Mouse (Mus musculus) frontal cortex, adult 2 months (tissue): Measurements from ENCODE around the gene Shank3. TPM values are rescaled to one million over a fixed set of nuclear protein-coding genes. Genes with fewer than 3 reads are reported as not detected.
A peak's percentile ranks its signal among the peaks of the same experiment; 100 is the strongest.

ENCODE experiments used
- DNase-seq, 2 experiments: peaks; one replicate each; pipeline ENCODE4 v3.0.0; 2022; ENCODE audit warnings: low spot score in 1 of 2; ENCODE audit errors: extremely low spot score in 1 of 2
- polyA plus RNA-seq: library from polyadenylated mRNA; depleted of rRNA; stranded (reverse); fragments of >200 nt; gene quantifications from 2 replicates; pipeline ENCODE4 v1.2.3, GENCODE M21; 2012

The Shank3 gene
- polyA plus RNA-seq, 1 experiment, result 76.4 TPM

DNA sequence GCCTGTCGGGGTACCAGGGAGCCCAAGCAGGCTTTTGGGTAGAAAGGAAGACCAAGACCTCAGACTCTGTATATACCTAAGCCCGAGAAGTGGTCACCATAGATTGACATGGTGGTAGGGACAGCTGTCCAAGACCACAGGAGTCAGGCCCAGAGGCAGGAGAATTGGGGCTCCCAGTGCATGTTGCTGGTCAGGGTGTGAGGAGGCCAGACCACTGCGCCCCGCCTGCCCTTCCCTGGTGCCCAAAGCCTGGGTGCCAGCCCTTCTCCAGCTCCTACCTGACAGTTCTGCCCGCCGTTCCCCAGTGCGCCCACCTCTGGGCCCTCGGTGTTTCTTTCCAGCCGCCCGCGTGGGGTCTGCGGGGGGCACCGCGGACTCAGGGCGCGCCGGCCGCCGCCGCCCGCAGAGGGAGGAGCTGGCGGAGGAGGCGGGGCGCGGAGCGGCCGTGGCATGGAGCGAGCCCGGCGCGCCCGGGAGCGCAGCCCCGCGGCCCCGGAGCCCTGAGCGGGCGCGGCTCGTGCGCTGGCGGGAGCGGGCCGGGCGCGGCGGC is 23.9 kb downstream of the Shank3 start:
- DNase-seq, result no peak

DNA sequence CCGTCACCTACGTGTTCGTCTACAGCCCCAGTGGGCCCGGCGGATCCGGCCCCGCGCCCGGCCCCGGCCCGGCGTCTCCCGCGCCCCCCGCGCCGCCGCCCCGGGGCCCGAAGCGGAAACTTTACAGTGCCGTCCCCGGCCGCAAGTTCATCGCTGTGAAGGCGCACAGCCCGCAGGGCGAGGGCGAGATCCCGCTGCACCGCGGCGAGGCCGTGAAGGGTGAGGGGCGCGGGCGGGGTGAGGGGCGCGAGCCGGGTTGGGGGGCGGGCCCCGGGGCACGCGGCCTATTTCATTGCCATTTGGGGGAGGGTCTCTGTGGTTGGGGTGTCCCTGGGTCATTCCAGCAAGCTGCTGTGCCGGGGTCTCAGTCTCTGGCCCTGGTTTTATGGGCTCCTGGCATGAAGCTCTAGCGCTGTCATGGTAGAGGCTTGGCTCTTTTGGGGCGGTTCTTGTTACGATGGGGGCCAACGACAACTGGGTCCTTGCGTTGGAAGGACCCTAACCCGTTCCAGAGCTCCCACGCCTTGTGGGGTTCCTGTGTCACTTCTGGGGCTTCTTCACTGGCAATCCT is 24.7 kb downstream of the Shank3 start:
- DNase-seq, result no peak

DNA sequence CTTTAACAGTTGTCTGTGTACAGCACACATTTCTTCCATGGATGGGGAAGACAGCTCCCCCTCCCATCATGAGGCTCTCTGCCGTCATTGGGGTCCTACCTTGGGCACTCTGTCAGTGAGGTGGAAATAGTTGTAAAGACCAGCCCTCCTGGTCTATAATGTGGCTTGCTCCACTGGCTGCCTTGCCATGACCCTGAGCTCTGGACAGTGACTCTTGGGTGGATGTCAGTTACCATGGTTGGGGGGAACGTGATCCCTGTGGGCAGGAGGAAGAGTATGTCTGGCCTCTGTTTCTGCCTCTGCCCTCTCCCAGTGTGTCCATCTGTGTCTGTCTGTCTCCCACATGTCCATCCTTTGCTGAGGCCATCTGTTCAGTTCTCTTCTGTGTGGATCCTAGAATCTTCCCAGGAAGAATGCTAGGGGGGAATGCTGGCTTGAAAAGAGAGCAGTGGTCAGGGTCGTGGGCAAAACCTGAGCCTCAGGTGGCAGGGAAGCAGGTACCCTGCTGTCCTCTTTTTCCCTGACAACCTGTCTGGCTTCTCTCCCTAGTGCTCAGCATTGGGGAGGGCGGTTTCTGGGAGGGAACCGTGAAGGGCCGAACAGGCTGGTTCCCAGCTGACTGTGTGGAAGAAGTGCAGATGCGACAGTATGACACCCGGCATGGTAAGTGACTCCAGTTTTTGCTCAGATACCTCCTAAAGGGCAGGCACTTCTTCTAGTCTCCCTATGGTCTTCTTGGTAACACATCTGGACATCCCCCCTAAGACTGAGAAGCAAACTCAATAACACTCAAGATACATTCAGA is 25.4 kb downstream of the Shank3 start:
- no peak for DNase-seq

DNA sequence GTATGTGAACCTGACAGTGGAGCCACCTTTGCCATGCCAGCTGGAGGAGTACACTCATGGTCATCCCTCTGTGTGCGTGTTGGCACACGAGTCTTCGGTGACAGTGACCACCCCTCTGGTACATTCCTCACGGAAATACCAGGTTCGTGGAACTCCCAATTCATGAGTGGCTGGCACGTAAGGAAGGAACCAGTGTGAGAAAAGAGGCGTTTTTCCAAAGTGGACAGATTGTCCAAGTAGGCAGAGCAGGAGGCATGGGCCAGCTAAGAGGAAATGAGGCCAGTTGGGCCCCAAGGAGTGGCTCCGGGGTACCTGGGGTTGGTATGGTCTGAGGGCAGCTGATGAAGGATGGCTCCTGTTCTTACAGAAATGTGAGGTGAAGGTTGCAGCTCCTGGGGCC is 26.0 kb downstream of the Shank3 start:
- no peak for DNase-seq

DNA sequence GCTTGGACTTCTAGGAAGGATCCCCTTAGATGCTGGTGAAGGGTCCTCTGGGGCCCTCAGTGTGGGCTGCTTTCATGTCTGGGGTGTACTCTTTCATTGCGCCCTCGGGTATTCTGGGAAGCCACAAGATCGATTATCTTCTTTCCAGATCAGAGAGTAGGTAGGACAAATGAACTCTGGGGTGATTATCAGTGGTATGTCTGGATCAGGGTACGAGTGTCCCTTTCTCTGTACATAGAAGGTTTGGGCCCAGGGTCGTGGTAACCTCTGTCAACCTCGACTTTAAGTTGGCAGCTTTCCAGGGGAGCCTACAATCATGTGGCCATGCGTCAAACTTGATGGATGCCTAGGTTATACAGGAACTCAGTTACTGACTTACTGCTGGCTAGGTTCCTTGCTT is 26.5 kb downstream of the Shank3 start:
- DNase-seq, result no peak

DNA sequence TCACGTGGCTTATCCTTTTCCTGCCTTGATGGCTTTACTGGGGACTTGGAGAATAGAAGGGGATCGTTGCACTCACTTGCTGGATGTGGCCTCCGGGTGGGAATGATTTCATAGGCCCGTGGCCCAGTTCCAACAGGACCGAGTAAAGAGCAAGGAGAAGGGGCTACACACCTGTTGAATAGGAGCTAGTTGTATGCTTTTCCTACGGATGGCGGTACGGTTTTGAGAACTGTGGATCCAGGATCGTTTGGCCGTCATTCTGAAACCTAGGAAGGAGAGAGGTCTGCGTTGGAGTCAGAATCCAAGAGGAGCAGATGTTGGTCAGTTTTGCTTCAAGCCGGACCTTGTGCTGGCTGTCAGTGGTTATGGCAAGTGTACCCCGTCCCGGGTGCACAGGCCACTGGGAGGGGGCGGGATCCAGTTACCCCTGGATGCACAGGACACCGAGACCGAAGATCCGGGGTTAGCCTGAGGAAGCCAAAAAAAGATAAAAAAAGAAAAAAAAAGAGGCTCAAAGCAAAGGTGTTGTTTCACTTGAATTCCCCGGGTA is 27.4 kb downstream of the Shank3 start:
- DNase-seq, result no peak

DNA sequence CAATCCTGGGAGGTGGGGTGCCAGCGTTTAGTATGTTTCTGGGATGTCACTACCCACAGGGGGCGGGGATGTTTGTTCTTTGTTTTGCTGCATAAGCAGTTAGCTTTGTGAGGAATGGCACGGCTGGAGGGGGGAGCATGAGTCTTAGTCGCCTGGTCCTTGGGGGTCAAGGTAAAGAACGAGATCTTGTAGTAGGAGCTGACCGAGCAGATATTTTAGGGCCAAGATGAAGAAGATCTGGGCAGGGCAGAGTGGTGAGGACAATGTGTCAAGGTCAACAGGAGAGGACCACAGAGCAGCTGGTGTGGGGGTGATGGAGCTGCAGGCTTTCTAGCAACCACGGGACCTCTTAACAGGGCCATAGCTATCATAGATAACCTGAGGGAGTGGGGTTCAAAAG is 28.0 kb downstream of the Shank3 start:
- DNase-seq, result no peak

DNA sequence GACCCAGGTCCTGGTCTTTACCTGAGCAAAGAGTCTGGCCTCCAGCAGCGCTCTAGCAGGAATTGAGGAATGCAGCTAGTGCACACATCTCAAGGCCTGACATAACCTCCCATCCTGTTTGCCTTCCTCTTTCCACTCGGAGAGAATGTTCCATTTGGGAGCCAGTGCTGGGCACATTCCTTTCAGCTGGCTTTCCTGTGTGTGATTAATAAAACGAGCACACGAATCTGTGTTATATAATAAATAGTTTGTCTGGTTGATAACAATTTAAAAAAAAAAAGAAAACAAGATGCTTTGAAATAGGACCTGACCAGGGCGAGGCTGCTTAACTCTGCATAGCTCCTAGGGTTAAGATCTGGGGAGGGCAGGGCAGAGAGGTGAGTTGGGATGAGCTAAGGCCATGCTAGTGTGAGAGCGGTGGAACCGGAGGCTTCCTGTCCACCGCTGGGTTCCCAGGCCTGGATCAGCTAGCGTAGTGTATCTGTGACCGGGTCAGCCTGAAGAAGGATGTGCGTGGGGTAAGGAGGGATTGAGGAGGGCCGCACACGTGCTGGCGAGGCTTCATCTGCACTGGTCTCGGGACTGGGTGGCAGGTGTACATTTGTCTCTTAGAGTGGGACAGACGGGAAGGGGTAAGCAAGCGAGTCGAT is 28.9 kb downstream of the Shank3 start:
- no peak for DNase-seq

DNA sequence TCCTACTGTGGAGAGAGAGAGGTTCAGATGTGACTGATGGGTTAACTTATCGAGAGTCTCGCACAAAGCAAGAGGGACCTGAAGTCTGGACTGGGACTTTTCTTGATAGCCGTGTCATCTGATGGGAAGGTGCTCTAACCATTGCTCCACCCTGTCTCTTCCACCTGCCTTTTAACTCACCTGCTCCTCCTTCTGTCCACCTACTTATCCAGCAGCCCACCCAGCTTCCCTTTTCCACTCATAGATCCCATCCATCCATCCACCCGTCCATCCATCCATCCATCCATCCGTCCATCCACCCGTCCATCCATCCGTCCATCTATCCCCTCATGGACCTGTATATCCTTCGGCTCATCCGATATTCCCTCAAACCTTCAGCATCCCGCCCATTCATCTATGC is 29.5 kb downstream of the Shank3 start:
- no peak for DNase-seq

DNA sequence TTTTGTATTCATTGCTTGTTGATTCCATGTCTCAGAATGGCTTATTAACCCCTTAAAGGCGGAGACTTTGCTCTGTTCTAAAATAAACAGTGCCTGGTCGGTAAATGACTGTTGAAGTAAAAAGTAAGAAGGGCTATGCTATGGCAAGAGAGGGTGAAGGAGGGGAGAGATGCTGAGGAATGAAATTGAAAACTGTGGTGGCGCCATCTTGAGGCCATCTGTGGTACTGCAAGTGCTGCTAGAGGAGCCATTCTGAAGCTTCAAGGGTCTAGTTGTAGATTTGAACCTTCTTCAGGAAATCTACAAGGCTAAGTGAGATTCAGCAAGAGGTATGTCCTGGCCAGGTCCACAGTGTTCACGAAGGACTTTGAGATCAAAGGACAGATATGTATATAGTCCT is 30.9 kb downstream of the Shank3 start:
- peak in 1 of 2 experiments; percentile 91 for DNase-seq

DNA sequence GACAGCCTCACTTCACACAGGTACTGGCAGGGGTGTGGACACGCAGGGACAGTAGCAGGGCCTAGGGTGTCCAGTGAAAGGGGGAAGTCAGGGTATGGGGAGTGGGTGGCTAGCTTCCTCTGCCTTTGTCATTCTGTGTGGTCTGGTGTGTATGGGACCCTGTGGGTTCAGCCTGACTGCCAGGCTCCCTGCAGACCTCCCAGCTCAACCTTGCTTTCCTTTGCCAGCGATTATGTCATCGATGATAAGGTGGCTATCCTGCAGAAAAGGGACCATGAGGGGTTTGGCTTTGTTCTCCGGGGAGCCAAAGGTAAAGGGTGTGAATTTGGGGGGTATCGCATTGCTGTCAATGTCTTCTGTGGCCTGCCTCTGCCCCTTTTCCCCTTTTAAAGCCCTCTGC is 32.0 kb downstream of the Shank3 start:
- no peak for DNase-seq

DNA sequence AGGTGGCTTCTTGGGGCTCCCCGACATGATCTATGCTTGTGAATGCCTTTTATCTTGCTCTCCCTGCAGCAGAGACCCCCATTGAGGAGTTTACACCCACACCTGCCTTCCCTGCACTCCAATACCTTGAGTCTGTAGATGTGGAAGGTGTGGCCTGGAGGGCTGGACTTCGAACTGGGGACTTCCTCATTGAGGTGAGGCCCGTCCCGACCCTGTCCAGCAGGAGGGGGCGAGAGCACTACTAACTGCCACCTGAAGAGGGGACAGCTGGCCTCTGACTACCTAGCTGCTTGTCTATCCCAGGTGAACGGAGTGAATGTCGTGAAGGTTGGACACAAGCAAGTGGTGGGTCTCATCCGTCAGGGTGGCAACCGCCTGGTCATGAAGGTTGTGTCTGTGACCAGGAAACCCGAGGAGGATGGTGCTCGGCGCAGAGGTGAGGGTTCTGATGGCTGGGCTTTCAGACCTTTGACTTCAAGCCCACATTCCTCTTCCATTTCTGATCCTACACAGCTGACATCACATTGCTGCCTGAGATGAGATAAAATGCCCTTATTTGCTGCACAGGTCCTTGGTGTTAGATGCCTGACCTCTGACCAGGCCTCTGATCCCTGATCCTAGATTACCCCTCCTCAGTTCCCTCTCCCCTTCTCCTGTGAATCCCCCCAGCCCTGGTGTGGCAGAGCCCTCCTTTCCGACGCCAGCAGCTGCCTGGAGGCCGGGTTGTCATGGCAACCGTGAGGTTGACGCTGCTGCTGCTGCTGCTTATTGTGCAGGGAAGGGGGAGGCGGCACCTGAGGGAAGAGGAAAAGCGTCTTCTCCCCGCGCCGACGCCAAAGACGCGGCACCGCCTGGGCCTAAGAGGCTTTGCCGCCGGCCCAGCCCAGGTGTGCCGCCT is 32.9 kb downstream of the Shank3 start:
- DNase-seq, result peak; percentile 83 to 92

DNA sequence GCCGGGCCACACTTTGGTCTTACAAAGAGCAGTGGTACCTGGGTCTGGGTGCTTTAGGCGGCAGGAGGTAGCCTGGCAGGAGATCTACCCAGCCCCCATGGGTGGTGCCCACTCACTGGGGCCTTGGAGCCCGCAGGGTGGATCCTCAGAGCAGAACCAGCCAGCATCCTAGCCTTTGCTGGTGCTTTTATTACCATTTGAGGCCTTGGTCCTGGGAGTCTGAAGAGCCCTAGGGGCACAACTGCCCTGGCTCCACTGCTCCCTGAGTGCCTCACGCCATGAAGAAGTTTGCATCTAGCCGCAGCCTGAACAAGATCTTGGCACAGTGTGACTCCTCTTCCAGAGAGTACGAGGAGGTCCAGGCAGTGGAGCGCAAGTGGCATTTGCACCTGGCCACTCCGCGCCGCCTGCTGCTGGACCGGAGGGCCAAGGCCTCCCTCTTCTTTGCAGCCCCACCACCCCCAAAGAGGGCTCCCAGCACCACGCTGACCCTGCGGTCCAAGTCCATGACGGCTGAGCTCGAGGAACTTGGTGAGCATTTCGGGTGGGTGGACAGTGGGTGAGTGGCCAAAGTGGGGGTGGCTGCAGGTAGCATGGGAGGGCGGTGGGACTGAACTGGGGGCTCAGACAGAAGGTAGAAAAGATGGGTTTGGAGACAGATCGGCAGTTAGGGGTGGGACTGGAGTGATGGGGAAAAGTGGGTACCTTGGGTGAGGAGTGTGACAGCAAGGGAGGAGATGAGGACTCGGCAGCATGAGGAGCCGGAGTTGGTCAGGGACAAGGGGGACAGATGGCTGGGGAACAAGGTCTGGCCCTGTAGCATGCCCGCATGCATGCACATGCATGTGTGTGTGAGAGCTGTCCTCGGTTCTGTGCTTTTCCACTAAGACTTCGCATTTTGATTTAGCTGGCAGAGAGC is 33.8 kb downstream of the Shank3 start:
- no peak for DNase-seq

DNA sequence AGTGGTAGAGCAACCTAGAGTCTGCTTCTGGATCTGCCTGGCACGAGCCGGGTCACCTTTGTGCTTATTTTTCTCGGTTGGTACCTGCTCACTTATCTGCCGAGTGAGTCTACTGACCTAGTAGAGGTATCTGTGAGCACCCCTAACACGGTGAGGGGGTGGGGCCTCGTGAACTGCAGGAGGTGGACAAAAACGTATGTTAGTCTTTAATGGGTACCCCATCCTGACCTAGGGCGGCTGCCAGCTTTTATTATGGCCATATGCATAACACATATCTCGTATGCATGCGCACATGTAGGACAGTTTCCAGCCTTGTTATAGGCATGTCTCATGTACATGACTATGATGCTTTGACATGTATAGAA is 34.4 kb downstream of the Shank3 start:
- no peak for DNase-seq

DNA sequence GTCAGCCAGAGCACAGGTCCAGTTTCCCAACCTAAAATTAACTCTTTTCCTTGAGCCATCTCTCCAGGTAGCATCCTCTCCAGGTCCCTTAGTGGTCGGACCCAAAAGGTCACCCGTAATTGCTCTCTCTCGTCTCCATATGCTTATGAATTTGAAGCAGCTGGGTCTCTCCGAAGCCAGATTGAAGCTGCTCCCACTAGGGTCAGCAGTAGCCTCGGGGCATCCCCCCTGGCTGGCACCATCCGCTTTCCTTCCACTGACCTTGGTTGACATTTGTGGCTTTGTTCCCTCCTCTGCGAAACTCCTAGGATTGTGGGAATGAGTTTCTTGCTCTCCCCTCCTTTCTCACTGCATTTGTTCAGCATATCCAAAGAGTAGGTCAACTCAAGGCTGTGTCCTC is 44.7 kb downstream of the Shank3 start:
- DNase-seq, result no peak

DNA sequence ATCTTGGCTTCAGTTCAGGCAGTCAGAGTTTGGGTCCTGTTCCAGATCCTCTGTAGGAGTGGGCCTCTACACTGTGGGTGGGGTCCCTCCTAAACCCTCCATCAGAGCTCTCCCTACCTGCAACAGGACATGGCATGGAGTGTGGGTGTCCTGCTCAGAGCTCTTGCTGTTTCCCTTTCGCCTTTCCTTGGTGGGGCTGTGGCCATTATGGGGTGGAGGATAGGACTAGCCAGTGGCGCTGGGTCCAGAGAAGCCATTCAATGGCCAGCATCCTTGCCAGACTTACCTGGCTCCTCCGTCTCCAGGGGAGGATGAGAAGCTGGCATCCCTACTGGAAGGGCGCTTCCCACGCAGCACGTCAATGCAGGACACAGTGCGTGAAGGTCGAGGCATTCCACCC is 47.9 kb downstream of the Shank3 start:
- DNase-seq, result no peak

DNA sequence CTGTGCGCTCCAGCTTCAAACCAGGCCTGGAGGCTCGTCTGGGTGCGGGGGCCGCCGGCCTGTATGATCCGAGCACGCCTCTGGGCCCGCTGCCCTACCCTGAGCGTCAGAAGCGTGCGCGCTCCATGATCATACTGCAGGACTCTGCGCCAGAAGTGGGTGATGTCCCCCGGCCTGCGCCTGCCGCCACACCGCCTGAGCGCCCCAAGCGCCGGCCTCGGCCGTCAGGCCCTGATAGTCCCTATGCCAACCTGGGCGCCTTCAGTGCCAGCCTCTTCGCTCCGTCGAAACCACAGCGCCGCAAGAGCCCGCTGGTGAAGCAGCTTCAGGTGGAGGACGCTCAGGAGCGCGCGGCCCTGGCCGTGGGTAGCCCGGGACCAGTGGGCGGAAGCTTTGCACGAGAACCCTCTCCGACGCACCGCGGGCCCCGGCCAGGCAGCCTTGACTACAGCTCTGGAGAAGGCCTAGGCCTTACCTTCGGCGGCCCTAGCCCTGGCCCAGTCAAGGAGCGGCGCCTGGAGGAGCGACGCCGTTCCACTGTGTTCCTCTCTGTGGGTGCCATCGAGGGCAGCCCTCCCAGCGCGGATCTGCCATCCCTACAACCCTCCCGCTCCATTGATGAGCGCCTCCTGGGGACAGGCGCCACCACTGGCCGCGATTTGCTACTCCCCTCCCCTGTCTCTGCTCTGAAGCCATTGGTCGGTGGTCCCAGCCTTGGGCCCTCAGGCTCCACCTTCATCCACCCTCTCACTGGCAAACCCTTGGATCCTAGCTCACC is 48.6 kb downstream of the Shank3 start:
- DNase-seq, result no peak

DNA sequence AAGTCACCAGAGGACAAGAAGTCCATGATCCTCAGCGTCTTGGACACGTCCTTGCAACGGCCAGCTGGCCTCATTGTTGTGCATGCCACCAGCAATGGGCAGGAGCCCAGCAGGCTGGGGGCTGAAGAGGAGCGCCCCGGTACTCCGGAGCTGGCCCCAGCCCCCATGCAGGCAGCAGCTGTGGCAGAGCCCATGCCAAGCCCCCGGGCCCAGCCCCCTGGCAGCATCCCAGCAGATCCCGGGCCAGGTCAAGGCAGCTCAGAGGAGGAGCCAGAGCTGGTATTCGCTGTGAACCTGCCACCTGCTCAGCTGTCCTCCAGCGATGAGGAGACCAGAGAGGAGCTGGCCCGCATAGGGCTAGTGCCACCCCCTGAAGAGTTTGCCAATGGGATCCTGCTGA is 49.4 kb downstream of the Shank3 start:
- DNase-seq, result no peak

DNA sequence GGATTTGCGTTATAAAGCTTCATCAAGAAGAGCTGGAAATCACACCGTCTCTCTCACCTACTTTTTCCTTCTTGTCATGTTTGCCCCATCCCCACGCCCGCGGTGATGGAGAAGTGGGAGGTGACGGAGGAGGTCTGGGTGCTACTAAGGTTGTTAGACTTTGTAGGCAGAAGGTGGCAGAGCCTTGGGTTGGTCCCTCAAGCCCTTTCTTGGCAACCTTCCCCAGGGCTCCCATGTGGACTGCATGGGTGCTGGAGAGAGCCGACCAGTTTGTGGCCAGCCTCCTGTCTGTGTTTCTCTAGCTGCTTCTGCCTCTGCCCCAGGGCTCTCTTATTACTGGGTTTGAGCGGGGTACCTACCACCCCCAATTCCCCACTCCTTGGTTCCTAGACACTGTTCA is 51.1 kb downstream of the Shank3 start:
- DNase-seq, result no peak
